Comparison of ENCODE assay signal across 23 mouse cellular contexts in genomic region chr4:125941266-125941665, GRCm38 (mm10).
DNase-seq lines count a peak whose midpoint lies in the region; ATAC-seq and TF ChIP-seq lines count a peak whose summit lies in the region.
"Had no signal": no experiment of that assay in that cellular context is flagged by ENCODE, and none has a peak within 500 bp of the region (broad histone marks: within the 10 kb centered on the region; RNA-seq: fewer than 3 reads in every experiment).

No protein-coding gene starts in this region.

- H3K4me3 ChIP-seq in E14TG2a.4 (replicated peaks; ENCODE audit: low read length) (peak overlapping the region; percentile 30; the same call in 1 of the 2 replicates), ES-Bruce4 (ENCODE audit: low read depth, low read length) (no peak overlapping the region)
- H3K4me3 ChIP-seq: embryonic facial prominence, embryonic 10.5 days; embryonic facial prominence, embryonic 13.5 days; erythroblast, embryonic 14.5 days; forebrain, embryonic 13.5 days; heart, adult 2 months; heart, embryonic 10.5 days; heart, embryonic 13.5 days had no signal

- H3K36me3 ChIP-seq in E14TG2a.4 (ENCODE audit: insufficient read depth, low read length) (no peaks in the 10 kb centered on the region), ES-Bruce4 (ENCODE audit: control insufficient read depth, insufficient read depth, low read length, poor library complexity, severe bottlenecking) (no peaks in the 10 kb centered on the region)
- H3K36me3 ChIP-seq: embryonic facial prominence, embryonic 10.5 days; embryonic facial prominence, embryonic 13.5 days; heart, embryonic 10.5 days; heart, embryonic 13.5 days had no signal

- peak; percentile 48 for DNase-seq in adrenal gland, postnatal 14 days
- no peak for DNase-seq in adrenal gland, postnatal 10 days
- DNase-seq in ZHBTc4 (ENCODE audit: low read depth, low spot score), result peak; percentile 66
- DNase-seq in testis, postnatal 10 days (ENCODE audit: low spot score), result no peak
- no peak for DNase-seq in kidney, postnatal 14 days
- DNase-seq: cerebellum, adult 11-12 months; gastrocnemius, postnatal 10 days; gastrocnemius, postnatal 36 days; heart, adult 2 months had no signal

- TF ChIP-seq EP300 in ES-Bruce4 (IDR thresholded peaks at IDR 0.05; ENCODE audit: insufficient read depth, low read depth, low read length), result no peak

- H3K27me3 ChIP-seq in E14TG2a.4 (ENCODE audit: insufficient read depth, low read length) (no peaks in the 10 kb centered on the region), ES-Bruce4 (ENCODE audit: control insufficient read depth, insufficient read depth, low read length, poor library complexity, severe bottlenecking) (no peaks in the 10 kb centered on the region)

- no peak overlapping the region for H3K27ac ChIP-seq in ES-Bruce4 (ENCODE audit: insufficient read depth, low read length)
- H3K27ac ChIP-seq: embryonic facial prominence, embryonic 10.5 days; embryonic facial prominence, embryonic 13.5 days; forebrain, embryonic 13.5 days; heart, adult 2 months; heart, embryonic 10.5 days; heart, embryonic 13.5 days; hindbrain, embryonic 14.5 days; hindbrain, postnatal 0 days had no signal

- TF ChIP-seq CTCF in E14TG2a.4 (conservative IDR thresholded peaks at IDR 0.05; ENCODE audit: low read length) (no peak), ES-Bruce4 (IDR thresholded peaks at IDR 0.05; ENCODE audit: low read depth, low read length) (no peak)

- no peak for TF ChIP-seq POLR2A in ES-Bruce4 (IDR thresholded peaks at IDR 0.05; ENCODE audit: insufficient read depth, low read length)

- H3K9ac ChIP-seq in ES-Bruce4 (ENCODE audit: low read depth, poor library complexity, severe bottlenecking), result 0 out of 2 replicates have a peak overlapping the region, but pooled peaks have one; percentile 9
- H3K9ac ChIP-seq: embryonic facial prominence, embryonic 13.5 days; forebrain, embryonic 13.5 days; heart, embryonic 13.5 days; hindbrain, embryonic 14.5 days had no signal

- ATAC-seq in monocyte, adult 5-6 weeks (replicated peaks; ENCODE audit: insufficient number of reproducible peaks, low FRiP score, low TSS enrichment, poor library complexity, severe bottlenecking), result no peak
- ATAC-seq: CD4-positive, CD25-positive, alpha-beta regulatory T cell, adult 4 months; inflammation-experienced regulatory T-cells, adult 6 months; intestine, embryonic 16.5 days had no signal

- H3K9me3 ChIP-seq in E14TG2a.4 (ENCODE audit: low read length) (no peaks in the 10 kb centered on the region), ES-Bruce4 (replicated peaks; ENCODE audit: control insufficient read depth, insufficient read depth, low read length, poor library complexity, severe bottlenecking) (no peaks in the 10 kb centered on the region)
- H3K9me3 ChIP-seq: embryonic facial prominence, embryonic 10.5 days; embryonic facial prominence, embryonic 13.5 days; forebrain, embryonic 13.5 days; heart, embryonic 10.5 days; heart, embryonic 13.5 days had no signal

- H3K4me1 ChIP-seq in E14TG2a.4 (replicated peaks; ENCODE audit: low read depth, low read length), result peaks cover 78% of the 10 kb centered on the region
- no peaks in the 10 kb centered on the region for H3K4me1 ChIP-seq in ES-Bruce4 (ENCODE audit: control insufficient read depth, insufficient read depth, low read length)
- H3K4me1 ChIP-seq: heart, embryonic 10.5 days; heart, embryonic 13.5 days had no signal

Comparison
In these comparisons a context has a peak if more than half of its experiments do, and no peak if none do; other contexts are left out.
1. DNase-seq: peak in adrenal gland, postnatal 14 days (single experiment) and ZHBTc4 (single experiment); none in adrenal gland, postnatal 10 days (single experiment), testis, postnatal 10 days (single experiment) and kidney, postnatal 14 days (single experiment).